Mouse (Mus musculus) left cerebral cortex, adult 2 months (tissue): ENCODE measurements at regions not wholly inside any gene's neighbourhood (a gene's known extent, or its start where the extent isn't known, plus 50 kb on each side); places are given as distances from the start of the nearest gene placed in this dataset.

Experiments used
- DNase-seq, 2 experiments: peaks; one replicate each; pipeline ENCODE4 v3.0.0; 2021 to 2022; ENCODE audit warnings: low spot score in 2 of 2, mixed read lengths in 1 of 2; ENCODE audit errors: extremely low spot score in 1 of 2
- H3K27ac ChIP-seq: fragments of 200-600 bp; 2 replicates; pipeline ENCODE4 v1.8.1; 2022
- H3K4me3 ChIP-seq: fragments of 200-600 bp; 2 replicates; pipeline ENCODE4 v1.8.1; 2022
- CTCF ChIP-seq: fragments of 200-600 bp; IDR thresholded peaks from 2 replicates; pipeline ENCODE4 v1.8.1; 2022; ENCODE audit warnings: antibody characterized with exemption, mild to moderate bottlenecking, moderate library complexity
- intact Hi-C: fragments of 180-260 bp; cut with DNase I; formaldehyde crosslinking; loops from one replicate; pipeline ENCODE4 v1.15.1; 2025

GRCm38 (mm10) chr15:92840035-92840434 lies 434.9 kb downstream of the Gxylt1 start:
- no peak overlapping the region for H3K4me3 ChIP-seq
- DNase-seq = no peak
- H3K27ac ChIP-seq = no peak overlapping the region
- no peak for TF ChIP-seq CTCF
- intact Hi-C loops = no loop called here

GRCm38 (mm10) chr15:92839611-92840010 lies 435.4 kb downstream of the Gxylt1 start:
- TF ChIP-seq CTCF = no peak
- DNase-seq = no peak
- no peak overlapping the region for H3K4me3 ChIP-seq
- no peak overlapping the region for H3K27ac ChIP-seq
- intact Hi-C loops = no loop called here

- intact Hi-C loops = no loop called here
- no peak for DNase-seq
- Histone ChIP-seq H3K27ac (no peak overlapping the region), H3K4me3 (no peak overlapping the region)
- TF ChIP-seq CTCF = no peak
Measured at GRCm38 (mm10) chr15:92826136-92826535, 429.5 kb downstream of the Pdzrn4 start.
